Mouse (Mus musculus) liver, embryonic 18 days (tissue): ENCODE results near the gene Nol3. TPM values are rescaled to one million over a fixed set of nuclear protein-coding genes. Genes with fewer than 3 reads are reported as not detected.

Experiments
- polyA plus RNA-seq: library from polyadenylated mRNA; depleted of rRNA; stranded (reverse); fragments of >200 nt; gene quantifications from 2 replicates; pipeline ENCODE4 v1.2.3, GENCODE M21; 2012; rRNA removed

Nol3 gene
- polyA plus RNA-seq, result 0.02 TPM in 2 replicates

GRCm38 (mm10) chr8:105275840-105276239 lies at the start of gene Nol3:
TSS of gene Nol3 (plus strand) at chr8:105276140.

GRCm38 (mm10) chr8:105254966-105255350 lies 21.0 kb upstream of the Nol3 start, which contains the start of gene B3gnt9:
TSS of gene B3gnt9 (minus strand) at chr8:105255153.

DNA sequence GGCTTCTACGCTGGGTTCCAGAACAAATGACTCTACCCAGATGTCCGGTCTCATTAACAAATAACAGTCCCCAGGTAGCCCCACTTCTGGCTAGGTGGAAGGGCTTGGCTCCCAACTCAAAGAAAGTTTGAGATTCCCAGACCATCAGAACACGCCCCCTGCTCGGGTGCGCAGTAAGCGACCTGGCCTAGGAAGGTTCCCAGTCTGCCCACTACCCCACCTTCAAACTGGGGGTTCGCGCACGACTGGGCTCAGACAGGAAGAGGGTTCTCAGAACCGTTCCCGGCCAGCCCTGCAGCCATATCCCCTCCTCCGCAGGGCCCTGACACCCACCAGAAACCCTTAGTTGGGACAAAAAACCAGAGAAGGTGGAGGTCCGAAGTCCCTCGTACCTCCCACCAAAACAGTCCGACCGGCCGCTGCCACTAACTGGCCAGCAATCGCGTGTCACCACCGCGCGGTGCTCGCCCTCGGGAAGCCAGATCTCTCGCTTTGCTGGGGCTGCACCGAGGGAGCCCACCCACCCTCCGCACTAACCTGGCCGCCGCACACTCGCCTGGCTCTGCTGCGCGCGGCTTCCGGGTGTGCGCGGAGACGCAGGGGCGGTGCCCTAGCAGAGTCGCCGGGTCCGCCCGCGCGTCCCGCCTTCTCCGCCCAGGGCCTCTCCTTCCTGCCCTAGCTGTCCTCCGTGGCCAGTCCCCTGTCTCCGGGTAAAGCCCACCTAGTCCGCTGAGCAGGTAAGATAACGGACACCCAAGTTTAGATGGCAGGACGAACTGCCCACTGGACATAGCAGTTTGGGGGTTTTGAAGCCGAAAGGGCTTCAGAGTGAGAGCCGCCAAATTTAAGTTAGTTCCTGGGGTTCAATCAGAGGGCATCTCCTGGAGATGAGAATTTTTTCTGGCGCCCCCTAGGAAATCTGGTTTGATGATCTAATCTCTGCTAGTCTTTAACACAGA lies 11.6 kb upstream of the Nol3 start, which contains the start of the genes Tradd and Fbxl8:
Tradd (minus strand) TSS at position 586 of the 959 bp plus-strand sequence.
Fbxl8 (plus strand) TSS at position 625 of the 959 bp plus-strand sequence.

DNA sequence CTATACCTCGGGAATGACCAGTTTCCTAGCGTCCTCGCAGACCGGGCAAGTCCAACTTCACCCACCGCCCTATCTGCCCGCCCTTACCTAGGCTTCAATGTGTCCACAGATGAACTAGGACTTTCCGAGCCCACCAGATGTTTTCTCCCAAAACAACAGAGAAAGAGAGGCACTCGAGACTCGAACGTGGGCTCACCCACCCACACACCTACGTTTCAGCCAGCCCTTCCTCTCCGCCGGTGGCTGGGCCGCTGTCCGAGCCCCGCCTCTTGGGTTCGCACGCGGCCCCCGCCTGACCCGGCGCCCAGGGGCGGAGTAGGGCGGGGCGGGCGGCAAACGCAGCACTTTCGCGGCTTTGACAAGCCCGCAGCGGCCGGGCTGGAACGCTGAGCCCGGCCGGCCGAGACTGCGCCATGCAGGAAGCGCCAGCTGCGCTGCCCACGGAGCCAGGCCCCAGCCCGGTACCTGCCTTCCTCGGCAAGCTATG lies 6.4 kb upstream of the Nol3 start, which contains the start of gene Hsf4:
Hsf4 (plus strand) TSS at position 341 of the 487 bp plus-strand sequence.

DNA sequence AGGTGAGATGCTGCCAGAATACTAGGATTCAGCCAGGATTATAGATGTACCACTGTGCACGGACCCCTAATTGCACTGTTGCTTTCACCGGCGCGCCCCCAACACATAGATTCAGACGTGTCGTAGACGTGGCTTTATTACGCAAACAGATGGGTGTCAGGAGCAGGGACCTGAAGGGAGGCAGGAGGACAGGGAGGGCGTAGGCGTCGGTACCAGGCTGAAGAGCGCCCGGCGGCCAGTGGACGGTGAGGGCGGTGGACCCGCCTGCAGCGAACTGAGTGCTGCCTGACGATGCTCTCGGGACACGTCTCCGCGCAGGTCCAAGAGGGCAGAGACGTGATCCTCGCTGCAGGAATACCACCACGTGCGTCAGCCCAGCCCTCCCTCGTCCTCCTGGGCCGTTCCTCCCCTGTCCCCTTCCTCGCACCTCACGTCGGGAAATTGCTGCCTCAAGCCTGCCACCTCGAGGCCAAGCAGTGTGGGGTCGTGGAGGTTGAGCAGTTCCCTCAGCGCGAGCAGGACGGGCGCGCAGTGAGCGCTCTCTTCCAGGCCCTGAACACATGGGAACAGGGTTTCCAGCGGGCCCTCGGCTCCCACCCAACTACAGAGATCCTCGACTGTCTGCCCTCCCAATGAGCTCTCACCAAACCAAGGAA lies 14.0 kb downstream of the Nol3 start, which contains the start of gene 4931428F04Rik:
4931428F04Rik (minus strand) TSS at position 60 of the 656 bp plus-strand sequence.

DNA sequence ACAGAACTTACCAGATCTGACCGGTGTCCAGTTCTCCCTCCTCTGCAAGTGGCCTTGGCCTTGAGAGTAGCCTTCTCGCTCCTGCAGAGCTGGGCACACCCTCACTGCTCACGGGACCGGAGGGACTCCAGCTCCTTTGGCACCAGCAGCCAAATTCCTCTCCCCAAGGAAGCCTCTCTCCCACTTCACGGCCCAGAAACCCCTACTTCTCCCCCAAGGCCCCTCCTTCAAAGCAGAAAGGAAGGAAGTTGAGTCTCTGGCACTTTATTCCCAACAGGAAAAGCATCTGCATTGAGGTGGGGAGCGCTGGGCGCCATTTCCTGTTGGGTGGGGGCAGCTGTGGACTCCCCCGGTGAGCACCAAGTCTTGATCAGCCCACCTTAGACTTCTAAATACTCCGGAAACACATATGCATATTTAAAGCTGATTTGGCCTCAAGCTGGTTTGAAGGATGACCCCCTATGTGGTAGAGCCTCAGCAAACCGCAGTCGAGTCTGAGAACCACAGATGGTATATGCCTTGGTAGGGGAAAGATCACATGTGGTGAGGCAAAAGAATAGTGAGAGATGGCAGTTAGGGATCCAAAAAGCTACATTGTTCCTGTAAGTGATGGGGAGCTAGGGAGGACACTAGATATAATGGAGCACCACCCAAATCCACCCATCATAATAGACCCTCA lies 20.1 kb downstream of the Nol3 start, which contains the start of gene Exoc3l:
Exoc3l (minus strand) TSS at position 207 of the 679 bp plus-strand sequence.

DNA sequence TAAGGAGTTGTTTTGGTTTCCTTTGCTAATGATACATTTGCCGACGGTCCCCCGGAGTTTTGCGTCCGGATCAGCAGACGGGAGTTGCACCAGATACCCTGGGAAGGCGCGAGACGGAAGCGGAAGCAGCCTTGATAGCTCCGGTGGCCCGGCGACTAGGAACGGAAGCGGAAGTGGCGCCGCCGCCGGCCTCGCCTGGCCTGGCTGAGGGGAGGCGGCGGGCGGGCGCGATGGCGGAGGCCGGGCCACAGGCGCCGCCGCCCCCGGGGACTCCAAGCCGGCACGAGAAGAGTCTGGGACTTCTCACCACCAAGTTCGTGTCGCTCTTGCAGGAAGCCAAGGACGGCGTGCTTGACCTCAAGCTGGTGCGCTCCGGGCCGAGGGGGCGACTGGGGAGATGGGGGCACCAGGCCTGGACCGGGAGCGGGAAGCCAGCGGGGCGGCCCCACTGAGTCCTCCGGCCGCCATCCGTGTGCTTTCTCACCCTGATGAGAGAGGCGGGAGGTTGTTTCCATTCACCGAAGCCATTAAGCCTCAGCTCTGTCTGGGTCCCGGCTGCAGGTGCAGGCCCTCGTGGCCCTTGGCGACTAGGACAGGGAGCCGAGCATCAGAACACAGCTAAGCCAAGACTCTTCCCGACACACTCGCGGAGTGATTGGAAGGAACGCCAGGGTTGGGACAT lies 21.7 kb downstream of the Nol3 start, which contains the start of gene E2f4:
E2f4 (plus strand) TSS at position 153 of the 682 bp plus-strand sequence.

GRCm38 (mm10) chr8:105305211-105306145 lies 29.5 kb downstream of the Nol3 start, which contains the start of gene Elmo3:
TSS of gene Elmo3 (plus strand) at chr8:105305601.

DNA sequence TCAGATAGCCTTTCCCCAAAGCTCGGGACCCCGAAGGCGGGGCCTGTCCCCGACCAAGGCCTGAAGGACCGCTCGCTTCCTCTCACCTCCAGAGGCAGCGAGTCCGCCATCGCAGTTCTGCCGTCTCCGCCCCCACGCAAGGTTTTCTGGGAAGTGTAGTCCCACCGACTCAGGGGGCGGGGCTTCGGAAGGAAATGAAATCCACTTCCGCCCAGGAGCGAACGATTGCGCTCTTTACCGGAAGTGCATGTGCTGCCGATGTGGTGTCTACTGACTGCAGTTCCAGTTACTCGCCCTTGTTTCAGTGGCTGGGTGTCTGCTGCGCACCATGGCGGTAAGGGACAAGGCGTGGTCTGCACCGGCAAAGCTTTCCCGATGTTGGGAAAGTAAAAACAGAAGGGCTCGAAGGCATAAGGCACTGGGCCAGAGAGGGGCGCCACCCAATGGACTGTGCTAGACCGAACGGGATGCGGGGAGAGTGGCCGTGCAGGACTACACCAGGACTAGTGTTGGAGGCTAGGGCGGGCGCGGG lies 50.3 kb downstream of the Nol3 start, which contains the start of the genes Lrrc29 and Tmem208:
Lrrc29 (minus strand) TSS at position 138 of the 532 bp plus-strand sequence.
Tmem208 (plus strand) TSS at position 214 of the 532 bp plus-strand sequence.

Other genes starting within 250 kb of the Nol3 start
- gene Ces3a, start 227.5 kb upstream of the Nol3 start, polyA plus RNA-seq, result 30.4 and 58.8 TPM in 2 replicates
- 0.06 and 0.16 TPM in 2 replicates for gene Ces3b, start 192.4 kb upstream of the Nol3 start, polyA plus RNA-seq
- gene Ces4a, start 144.3 kb upstream of the Nol3 start, polyA plus RNA-seq, result 0.14 and 0.16 TPM in 2 replicates
- 7.7 and 8.9 TPM in 2 replicates for gene Cbfb, start 105.5 kb upstream of the Nol3 start, polyA plus RNA-seq
- 24.2 and 26.1 TPM in 2 replicates for gene D230025D16Rik, start 51.0 kb upstream of the Nol3 start, polyA plus RNA-seq
- gene B3gnt9, start 21.0 kb upstream of the Nol3 start, polyA plus RNA-seq, result 2.0 TPM in 2 replicates
- 7.9 and 8.0 TPM in 2 replicates for gene Tradd, start 11.5 kb upstream of the Nol3 start, polyA plus RNA-seq
- 1.6 and 1.8 TPM in 2 replicates for gene Fbxl8, start 11.5 kb upstream of the Nol3 start, polyA plus RNA-seq
- gene Hsf4, start 6.3 kb upstream of the Nol3 start, polyA plus RNA-seq, result 0.08 and 0.17 TPM in 2 replicates
- gene 4931428F04Rik, start 13.7 kb downstream of the Nol3 start, polyA plus RNA-seq, result 1.1 and 1.5 TPM in 2 replicates
- gene Exoc3l, start 20.0 kb downstream of the Nol3 start, polyA plus RNA-seq, result 7.6 and 9.2 TPM in 2 replicates
- gene E2f4, start 21.5 kb downstream of the Nol3 start, polyA plus RNA-seq, result 121 and 133 TPM in 2 replicates
- 10.1 and 10.5 TPM in 2 replicates for gene Elmo3, start 29.5 kb downstream of the Nol3 start, polyA plus RNA-seq
- 6.1 and 8.6 TPM in 2 replicates for gene Lrrc29, start 50.1 kb downstream of the Nol3 start, polyA plus RNA-seq
- 55.7 and 58.3 TPM in 2 replicates for gene Tmem208, start 50.2 kb downstream of the Nol3 start, polyA plus RNA-seq
- 4.5 and 5.2 TPM in 2 replicates for gene Fhod1, start 71.8 kb downstream of the Nol3 start, polyA plus RNA-seq
- gene Slc9a5, start 72.7 kb downstream of the Nol3 start, polyA plus RNA-seq, result 0.91 and 1.0 TPM in 2 replicates
- 0.07 and 0.12 TPM in 2 replicates for gene Plekhg4, start 97.1 kb downstream of the Nol3 start, polyA plus RNA-seq
- gene Kctd19, start 137.4 kb downstream of the Nol3 start, polyA plus RNA-seq, result 0.01 TPM in 2 replicates
- gene Lrrc36, start 137.4 kb downstream of the Nol3 start, polyA plus RNA-seq, result 0.07 and 0.08 TPM in 2 replicates
- 1.7 and 2.6 TPM in 2 replicates for gene Tppp3, start 195.4 kb downstream of the Nol3 start, polyA plus RNA-seq
- gene Zdhhc1, start 220.8 kb downstream of the Nol3 start, polyA plus RNA-seq, result 3.3 and 3.8 TPM in 2 replicates
- gene Hsd11b2, start 242.6 kb downstream of the Nol3 start, polyA plus RNA-seq, result 0.28 and 0.29 TPM in 2 replicates